Mouse (Mus musculus): ENCODE results near the gene Pifo.
"Not testable (repeated sequence)": the region's sequence is repeated elsewhere in the genome, so short reads cannot be mapped to it uniquely, and the experiment has no call there.

Gene Pifo

DNA sequence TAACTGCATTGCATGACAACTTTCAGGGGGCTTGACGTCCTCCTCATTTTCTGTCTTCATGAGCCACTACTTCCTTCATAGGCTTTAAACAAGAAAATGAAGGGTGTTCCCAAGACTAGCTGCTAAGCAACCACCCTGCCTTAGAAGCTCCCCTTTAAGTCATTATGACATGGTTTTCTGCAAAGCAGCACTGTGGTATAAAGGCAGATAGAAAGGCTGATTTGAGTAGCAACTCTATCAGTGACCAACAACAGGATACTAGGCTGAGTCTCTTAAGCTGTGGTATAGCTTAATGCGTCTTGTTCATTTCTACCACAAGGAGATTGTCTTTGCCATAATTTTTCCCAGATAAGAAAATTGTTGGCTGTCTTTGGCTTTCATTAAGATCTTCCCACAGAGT is at the start of gene Pifo:
Gene Pifo, minus strand, starts transcription at position 101 of the 400 bp plus-strand sequence.
- in situ Hi-C loops (cut with MboI, MseI) = no loop called here

DNA sequence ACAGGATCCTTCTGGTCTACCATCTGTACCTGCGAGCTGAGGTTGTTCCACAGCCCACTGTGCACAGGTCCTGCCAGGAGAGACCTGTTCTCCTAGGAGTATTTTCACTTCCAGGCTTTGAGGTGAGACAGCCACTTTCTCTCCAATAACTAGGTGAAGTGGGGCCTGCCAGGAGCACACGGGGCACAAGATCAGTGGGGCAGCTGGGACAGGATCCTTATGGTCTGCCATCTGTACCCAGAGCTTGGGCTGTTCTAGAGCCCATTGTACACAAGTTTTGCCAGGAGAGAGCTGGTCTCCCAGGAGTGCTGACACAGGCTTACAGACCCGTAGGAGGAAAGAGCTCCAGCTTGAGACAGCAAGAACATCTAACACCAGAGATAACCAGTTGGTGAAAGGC is 43.5 kb upstream of the Pifo start:
- in situ Hi-C loops (cut with MboI, MseI) = no loop called here

DNA sequence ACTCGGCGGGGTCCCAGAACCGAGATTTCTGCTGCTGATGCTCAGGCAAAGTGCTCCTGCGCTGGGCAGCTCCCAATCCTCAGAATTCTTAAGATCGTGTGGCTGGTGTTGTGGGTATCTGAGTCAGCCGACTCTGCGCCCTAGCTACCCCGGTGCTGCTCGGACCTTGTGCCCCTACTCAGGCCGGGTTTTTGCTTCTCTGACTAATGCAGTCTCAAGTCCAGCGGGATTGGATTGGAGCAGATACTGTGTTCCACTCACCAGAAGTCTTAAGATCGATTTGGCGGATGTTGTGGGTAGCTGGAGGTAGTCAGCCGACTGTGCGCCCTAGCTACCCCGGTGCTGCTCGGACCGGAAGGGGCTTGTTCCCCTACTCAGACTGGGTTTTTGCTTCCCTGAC is 37.5 kb upstream of the Pifo start:
- in situ Hi-C loops (cut with MboI, MseI) = no loop called here

DNA sequence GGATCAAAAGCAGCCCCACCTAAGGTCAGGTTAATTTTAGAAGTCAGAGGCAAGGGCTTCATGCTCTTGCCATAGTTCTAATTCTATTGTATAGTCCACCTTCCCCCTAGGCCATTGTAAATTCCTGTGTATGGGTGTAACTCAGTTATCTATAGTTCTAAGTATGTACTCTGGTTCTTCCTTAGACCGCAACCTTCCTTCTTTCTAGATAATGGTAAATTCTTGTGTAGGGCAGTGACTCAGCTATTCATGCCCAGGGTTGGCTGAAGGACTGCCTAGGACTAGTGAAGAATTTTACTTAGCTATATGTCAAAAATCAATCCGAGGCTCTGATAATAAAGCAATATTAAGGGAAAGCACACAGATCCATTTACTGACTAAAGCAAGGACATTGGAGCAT is 25.9 kb upstream of the Pifo start:
- in situ Hi-C loops (cut with MboI, MseI) = no loop called here

DNA sequence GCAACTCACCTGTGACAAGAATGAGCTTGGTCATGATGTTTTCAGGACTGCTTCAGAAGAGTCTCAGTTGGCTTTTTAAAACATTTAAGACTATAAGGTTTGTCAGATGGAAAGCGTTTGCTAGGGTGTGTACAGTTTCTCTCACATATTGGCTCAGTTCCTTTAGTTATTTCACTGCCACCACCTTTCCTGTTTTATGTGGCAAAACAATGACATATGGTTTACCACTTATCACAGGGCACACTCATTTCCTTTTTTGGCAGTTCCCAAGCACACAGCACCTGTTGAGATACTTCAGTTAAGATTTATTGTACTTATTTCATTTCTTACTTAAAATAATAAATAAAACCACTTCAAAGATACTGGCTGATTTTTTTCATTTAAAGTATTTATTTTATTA is 18.3 kb upstream of the Pifo start, which contains the start of gene Chil5:
Gene Chil5, minus strand, starts transcription at position 34 of the 400 bp plus-strand sequence.
- in situ Hi-C loops (cut with MboI, MseI) = loop anchor here (10.0 kb wide), 1 partner anchor 1252 kb away; no protein-coding TSS in a partner anchor

DNA sequence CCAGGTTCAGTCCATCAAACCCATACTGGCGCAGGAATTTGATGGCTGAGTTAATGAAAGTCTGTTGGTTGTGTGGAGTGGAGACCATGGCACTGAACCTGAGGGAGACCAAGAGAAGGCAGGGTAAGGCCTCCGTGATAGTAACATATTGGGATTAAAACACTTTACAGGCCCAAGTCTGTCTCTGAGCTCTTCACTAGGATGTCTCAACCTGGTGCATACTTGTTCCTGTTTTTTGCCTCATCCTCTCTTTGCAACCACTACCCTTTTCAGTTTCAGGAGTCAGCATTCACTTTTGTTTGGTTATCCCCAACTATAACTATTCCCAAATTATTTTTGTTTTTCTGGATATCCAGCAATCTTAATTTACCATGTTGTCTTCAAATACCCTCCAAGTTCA is 9.7 kb upstream of the Pifo start:
- in situ Hi-C loops (cut with MboI, MseI) = no loop called here

DNA sequence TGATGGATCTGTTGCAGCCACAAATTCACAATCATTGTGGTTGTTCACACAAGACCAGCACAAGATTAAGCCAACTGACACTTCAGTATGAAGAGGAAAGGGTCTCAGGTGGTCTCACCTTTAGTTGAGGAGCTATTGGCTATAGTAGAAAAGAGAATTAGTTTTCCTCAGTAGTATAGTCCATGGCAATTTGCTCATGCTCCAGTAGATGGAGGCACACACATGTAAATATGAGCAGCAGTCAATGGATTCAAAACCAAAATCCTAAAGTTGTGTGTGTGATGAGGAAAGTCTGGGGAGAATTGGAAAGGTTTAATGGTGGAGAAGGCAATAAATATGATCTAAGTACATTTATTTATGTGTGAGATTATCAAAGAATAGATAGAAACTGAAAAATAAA is 7.4 kb upstream of the Pifo start:
- in situ Hi-C loops (cut with MboI, MseI) = no loop called here

DNA sequence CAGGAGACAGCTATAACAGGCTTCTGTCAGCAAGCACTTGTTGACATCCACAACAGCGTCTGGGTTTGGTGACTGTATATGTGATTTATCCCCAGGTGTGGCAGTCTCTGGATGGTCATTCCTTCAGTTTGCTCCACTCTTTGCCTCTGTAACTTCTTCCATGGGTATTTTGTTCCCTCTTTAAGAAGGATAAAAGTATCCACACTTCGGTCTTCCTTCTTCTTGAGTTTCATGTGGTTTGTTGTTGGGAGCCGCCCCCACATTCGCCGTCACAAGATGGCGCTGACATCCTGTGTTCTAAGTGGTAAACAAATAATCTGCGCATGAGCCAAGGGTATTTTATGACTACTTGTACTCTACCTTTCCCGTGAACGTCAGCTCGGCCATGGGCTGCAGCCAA is 11.1 kb downstream of the Pifo start:
- in situ Hi-C loops (cut with MboI, MseI) = not testable (repeated sequence)

DNA sequence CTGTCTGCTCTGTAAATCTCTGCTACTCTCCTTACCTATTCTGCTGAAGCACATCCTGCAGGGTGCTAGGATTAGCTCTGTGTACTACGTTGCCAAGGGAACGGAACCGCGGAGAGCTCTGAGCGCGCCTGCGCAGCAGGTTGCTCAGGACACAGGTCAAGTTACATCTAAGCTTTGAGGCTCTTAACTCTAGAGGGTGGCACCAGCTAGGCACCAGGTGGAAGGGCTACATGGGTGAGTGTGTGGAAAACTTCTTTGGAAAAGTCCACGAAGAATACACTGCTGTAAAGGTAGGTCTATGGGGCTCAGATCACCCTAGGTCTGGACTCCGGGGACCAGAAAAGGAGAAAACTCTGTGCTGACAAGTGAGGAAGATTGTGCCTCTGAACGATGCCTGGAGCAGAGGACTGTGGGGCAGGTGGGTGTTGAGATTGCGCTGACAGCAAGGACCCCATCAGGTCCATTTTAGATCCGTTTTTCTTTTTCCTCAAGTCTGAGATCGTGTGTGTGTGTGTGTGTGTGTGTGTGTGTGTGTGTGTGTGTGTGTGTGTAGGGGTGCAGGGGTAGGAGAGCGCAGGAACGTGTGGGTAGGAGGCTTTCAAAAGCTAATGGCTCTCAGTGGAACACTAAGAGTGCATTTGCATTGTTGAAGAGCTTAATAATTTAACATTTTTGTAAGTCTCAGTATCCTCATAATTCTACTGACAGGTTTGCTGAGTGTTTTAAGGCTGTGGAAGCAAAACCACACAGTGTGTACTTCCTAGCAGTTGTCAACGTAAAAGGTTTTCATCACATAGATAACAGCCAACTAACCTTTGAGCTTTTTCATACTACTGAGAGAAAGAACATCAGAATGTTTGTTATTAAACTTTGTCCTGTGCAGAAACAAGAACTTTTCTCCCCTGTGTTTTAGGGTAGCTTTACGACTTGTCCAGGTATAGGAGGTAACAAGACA is 12.8 kb downstream of the Pifo start:
- in situ Hi-C loops (cut with MboI, MseI) = no loop called here

DNA sequence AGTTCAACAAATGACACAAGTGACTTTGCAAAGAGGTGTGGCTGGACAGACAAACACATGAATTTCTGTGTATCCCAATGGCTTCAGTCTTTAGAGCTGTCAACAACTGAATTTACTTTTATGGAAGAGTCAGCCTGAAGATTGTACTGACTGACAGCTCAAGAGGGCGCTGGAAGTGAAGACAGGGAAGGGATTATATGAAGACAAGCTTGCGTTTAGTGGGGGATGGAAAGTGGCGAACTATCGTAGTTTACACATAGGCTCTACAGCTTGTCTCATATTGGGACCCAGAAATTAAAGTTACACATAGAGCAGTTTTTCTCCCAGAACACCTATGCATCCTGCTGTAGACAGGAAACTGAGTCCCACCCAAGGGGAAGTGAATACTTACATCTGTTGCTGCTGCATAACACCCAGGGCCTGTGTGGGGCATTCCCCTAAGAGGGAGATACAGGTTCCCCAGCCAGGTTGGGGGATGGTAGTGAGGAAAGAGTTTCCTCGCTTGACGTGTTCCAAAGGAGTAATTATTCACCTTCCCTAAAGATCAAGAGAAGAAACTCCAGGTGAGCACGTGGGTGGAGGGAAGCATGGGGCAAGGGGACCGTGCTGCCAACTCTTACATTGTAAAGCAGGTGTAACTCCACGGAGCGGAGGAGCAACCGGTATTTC is 13.6 kb downstream of the Pifo start:
- in situ Hi-C loops (cut with MboI, MseI) = no loop called here

DNA sequence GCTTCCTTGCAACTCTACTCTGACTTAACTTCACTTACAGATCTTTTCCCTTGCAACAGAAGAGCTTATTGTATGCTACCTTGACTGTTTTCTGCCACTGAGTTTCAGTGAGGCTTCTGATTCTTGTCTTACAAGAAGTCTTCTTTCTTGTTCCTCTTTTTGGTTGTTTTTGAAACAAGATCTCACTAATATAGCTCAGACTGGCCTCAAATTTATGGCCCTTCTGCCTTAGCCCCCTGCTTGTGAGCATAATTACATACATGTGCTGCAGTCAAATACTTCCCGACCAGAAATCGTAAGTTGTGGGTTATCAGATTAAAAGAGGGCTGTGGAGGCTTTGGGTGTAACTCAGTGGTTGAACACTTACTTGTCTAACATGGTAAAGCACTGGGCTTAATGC is 19.7 kb downstream of the Pifo start:
- in situ Hi-C loops (cut with MboI, MseI) = loop anchor here (5.0 kb wide), 2 partner anchors 73 to 453 kb away; no protein-coding TSS in a partner anchor

DNA sequence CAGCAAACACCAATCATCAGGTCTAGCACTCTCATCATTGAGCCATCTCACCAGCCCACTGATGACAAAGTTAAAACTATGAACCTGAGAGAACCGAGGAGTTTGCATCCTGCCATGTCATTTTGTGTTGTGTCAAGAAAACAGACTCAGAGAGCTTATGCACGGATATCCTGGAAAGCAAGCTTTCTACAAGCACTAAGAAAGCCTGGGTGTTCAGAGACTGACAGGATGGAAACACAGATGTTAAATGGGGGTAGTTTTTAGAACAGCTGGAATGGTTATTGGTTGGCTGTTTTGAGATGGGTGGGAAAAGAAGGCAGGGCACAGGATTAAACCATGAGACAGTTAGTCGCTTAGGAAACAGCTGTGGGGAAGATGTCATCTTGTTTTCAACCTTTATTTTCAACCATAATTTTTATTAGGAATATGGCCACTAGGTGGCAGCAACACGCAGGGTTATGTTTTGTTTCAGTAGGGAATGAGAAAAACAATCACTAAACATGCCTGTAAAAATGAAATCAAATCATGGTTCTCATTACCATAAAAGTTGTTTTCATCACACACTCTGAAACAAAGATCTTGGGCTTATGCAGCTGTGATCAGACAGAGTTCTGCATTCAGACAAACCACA is 22.7 kb downstream of the Pifo start:
- in situ Hi-C loops (cut with MboI, MseI) = loop anchor here (5.0 kb wide), 2 partner anchors 76 to 456 kb away; no protein-coding TSS in a partner anchor

DNA sequence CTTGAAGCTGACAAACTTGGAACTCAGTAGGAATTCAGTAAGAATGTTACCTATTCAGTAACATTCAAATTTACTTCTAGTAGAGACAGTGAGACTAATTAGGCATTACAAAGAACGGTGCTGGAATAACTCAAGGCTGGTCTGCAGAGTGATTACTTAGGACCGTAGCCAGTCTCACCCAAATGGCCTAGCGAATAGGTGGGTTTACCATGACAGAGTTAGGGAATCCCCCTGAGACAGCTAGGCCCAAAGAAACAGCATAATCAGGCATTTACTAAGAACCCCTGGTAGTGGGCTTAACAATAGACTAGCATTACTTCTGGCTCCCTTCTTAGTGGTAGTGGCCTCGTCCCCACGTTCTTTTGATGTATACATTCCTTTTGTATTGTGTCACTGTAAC is 24.8 kb downstream of the Pifo start:
- in situ Hi-C loops (cut with MboI, MseI) = loop anchor here (5.0 kb wide), 2 partner anchors 78 to 458 kb away; no protein-coding TSS in a partner anchor

DNA sequence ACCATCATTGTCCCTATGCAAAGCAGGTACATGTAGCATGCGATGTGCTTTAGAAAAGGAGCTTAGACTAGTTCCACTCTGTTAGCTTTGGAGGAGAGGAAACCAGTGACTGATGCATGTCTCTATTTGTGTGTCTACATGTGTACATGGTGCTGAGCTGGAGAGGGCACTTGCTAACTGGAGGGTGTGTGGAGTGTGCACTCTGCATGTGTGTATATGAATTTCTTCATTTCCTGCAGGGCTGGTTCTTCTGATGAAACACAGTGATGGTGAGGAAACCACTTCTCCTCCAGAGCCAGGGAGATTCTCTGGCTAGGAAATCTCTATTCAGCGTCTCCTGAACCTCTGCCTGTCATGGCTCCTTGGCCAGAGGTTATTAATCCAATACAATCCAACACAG is 40.3 kb downstream of the Pifo start:
- in situ Hi-C loops (cut with MboI, MseI) = no loop called here

DNA sequence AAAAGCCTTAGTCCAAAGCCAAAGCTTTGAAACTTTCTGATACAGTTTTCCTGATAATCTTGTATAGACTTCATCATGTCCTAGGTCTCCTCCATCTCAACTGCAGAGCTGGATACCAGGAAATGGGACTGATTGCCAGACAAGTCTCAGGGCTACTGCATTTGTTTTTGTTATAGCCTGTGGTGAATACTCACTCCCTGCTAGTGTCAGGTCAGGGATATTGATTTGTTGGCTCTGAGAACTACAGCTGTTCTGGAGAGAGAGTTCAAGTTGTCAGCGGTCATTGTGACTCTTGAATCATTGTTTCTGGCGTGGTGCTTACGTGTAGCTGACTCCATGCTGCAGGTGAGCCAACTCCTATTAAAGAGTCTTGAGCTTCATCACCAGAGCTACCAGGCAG is 41.0 kb downstream of the Pifo start, which contains the start of gene Ovgp1:
Gene Ovgp1, plus strand, starts transcription at position 301 of the 400 bp plus-strand sequence.
- in situ Hi-C loops (cut with MboI, MseI) = no loop called here

DNA sequence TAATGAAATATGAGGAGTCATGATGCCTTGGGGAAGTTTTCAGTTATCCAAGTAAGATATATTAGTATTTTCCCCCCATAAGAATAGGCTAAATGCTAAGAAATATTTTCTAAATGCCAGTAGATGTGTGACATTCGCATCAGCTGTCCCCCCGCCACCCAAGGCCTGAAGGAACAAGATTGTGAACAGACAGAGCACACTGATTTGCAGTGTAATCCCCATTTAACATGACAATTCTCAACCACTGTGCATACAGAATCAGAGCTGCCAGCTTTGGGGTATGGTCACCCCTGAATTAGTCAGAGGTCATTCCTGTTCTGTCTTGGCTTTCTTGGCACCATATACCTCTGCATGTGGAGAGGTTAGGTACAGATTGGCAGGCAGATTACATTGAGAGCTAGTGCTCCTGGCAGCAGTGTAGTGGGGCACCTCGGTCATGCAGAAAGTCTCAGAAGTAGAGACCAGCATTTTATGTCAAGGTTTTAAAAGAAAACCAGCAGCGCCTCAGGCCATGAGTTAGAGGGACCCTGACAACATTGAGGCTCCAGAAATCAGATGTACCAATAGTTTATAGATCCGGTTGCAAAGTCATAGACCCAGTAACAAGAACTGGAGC is 42.5 kb downstream of the Pifo start:
- in situ Hi-C loops (cut with MboI, MseI) = no loop called here

DNA sequence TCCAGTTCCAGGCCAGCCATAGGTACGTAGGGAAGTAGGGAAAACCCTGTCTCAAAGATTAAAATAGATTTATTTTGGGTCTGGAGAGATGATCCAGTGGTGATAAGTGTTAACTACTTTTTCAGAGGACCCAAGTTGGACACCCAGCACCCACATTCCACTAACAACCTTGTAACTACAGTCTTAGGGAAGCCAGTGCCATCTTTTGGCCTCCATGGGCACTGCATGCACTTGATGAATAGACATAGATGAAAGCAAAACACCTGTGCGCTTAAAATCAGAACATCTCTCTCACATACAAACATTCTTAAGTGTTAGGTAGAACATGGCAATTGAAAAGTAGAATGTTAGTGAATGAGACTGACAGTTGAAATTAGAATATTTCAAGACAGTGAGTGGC is 53.7 kb downstream of the Pifo start:
- in situ Hi-C loops (cut with MboI, MseI) = no loop called here

DNA sequence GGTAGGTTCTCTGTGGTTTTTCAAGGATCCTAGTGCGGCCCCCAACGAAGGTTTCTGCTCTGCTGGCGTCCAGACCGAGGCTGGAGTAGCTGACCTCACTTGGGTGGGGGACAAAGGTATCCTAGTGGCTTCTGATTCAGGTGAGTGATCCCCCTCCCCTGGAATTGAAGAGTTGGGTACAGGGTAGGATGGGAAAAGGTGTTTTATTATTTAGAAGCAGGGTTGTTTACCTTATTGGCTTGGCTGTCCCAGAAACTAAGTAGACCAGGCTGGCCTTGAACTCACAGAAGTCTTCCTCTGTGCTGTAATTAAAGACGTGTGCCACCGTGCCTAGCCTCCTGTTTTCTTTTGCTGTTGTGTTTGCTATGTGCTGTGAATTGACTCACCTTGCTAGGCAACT is 54.4 kb downstream of the Pifo start, which contains the start of gene Atp5f1:
Gene Atp5f1, minus strand, starts transcription at position 101 of the 400 bp plus-strand sequence.
- in situ Hi-C loops (cut with MboI, MseI) = loop anchor here (5.0 kb wide), 1 partner anchor 273 kb away; the partner anchor contains the start of gene Ddx20

DNA sequence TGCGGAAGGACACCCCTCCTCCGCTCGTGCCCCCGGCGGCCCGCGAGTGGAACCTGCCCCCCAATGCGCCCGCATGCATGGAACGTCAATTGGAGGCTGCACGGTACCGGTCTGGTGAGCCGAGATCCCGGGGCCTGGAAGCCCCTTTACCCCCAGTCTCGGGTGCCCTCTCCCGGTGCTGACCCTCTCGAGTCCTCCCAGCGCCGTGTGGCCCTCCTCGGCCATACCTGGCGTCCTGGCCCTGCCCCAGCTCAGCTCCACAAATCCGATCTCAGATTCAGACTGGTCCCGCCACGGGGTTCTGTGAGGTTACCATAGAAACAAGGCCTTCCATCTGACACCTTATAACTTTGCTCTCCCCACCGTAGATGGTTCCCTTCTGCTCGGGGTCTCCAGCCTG is 54.9 kb downstream of the Pifo start:
- in situ Hi-C loops (cut with MboI, MseI) = loop anchor here (5.0 kb wide), 1 partner anchor 272 kb away; the partner anchor contains the start of gene Ddx20

DNA sequence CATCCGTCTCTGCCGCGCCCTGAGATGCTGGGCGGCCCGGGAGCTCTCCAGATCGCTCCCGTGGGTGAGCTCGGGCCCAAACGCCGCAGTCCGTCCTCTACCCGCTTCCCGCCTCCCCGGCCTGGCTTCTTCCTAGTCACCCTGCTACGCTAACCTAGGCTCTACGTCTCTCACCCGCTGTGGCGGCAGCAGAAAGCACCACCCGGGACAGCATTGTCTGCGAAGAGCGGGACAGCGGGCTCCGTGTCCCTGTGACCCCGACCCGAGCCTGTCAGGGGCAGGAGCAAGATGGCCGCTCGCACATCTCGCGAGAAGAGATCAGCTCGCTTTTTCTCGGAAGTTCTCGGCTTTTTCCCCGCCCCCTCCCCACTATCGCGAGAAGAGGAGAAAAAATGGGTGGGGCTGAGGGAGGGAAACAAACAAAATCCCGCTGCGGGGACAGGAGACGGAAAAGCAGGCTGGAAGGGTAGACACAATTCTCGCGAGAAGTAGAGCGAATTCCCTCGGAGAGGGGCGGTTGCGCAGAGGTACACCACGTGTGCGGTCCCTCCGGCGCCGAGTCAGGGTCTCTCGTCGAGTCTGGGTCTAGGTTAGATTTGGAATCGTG is 55.4 kb downstream of the Pifo start, which contains the start of gene Wdr77:
Gene Wdr77, plus strand, starts transcription at position 396 of the 607 bp plus-strand sequence.
- in situ Hi-C loops (cut with MboI, MseI) = loop anchor here (5.0 kb wide), 1 partner anchor 272 kb away; the partner anchor contains the start of gene Ddx20

DNA sequence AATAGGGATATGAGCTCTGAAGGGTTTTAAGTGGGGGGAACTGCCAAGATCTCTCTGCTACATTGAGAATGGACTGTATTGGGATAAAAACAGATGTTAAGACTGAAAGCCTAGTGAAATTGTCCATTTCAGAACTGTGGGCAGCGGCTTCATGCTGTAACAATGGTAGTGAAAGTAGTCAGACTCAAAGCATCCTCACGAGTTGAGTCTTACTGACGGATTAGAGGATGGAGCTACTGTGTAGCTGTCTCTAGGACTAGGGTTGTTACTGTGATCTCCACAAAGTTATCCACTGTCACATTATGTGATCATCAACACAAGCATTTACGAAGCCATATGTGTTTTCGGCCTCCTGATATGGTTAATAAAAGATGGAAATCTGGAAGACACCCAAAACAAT is 56.2 kb downstream of the Pifo start:
- in situ Hi-C loops (cut with MboI, MseI) = loop anchor here (5.0 kb wide), 1 partner anchor 271 kb away; the partner anchor contains the start of gene Ddx20
